Mouse (Mus musculus) adrenal gland, adult (tissue): ENCODE data around the gene 1700016D06Rik.
"Not testable (repeated sequence)": the region's sequence is repeated elsewhere in the genome, so short reads cannot be mapped to it uniquely, and the experiment has no call there.

ENCODE experiments used
- DNase-seq, 2 experiments: peaks; one replicate each; pipeline ENCODE4 v3.0.0; 2022 to 2023; ENCODE audit warnings: low spot score in 1 of 2; ENCODE audit not compliant: inconsistent age in 2 of 2

The 1700016D06Rik gene

GRCm38 (mm10) chr8:11703789-11704188, 2.9 kb upstream of the 1700016D06Rik start:
- DNase-seq, result no peak

- DNase-seq, result no peak
Measured at GRCm38 (mm10) chr8:11701428-11701827, 565 bp upstream of the 1700016D06Rik start.

DNA sequence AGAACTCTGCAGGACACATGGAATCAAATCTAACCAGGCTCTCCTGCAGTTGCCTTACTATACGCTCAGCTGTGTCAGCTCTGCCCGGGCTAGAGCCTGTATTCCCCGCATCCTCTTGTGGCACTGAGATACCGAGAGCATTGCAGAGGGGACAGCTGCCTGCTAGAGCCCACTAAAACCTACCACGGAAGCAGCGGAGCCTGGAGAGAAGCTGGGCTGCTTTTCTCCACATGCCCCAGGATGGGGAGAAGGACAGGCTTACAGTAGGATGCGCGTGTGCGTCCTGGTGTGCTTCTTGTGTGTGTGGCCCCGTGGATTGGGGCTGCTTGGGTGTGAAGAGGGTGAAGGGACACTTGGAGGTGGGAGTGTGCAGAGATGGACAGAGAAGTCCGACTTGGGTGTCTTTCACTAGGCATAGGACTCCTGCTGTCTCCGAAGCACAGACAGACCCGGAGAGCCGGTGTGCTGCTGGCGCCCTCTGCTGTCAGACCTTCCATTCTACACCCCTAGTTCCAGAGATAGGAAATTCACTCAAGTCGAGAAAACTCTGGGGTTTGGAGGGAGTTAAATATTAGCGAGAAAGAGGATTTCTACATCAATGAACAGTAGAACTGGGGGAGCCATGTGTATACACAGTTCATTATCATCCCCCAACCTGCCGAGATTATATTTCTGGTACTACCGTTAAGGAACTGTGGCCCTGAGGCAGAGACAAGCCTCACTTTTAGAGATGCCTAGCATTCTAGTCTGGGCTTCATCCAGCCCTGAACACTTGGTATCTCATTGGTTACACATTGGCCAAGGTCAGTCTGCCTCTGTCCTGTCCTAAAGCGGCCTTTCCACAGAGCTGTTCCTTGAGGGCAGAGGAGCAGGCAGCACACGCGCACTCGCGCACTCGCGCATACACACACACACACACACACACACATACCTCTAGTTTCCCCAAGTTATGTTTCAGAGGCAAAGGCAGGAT, 517 bp downstream of the 1700016D06Rik start:
- peak; percentile 75 to 92 for DNase-seq

DNA sequence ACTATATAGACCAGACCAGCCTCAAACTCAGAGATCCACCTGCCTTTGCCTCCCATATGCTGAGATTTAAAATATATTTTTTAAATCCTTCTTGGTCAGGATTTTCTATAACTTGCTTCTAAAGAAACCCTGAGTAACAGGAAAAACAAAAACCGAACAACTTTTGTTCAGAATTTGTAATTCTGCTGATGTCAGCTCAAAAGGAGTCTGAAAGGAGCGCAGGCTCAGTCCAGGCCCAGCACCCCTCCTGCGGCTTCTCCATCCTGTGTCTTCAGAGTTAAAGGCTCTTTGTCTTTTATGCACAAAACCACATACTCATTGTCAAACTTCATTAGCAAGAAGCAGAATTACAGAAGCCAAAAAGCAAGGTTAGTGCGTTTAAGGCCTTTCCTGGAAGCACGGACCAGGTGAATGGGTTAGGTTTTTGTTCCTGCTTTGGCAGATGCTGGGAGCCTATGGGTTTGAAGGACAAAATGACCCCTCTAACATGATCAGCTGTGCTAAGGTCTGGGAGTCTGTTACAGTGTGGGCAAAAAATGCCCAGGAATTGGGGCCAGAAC, 1.3 kb downstream of the 1700016D06Rik start:
- DNase-seq, result no peak

DNA sequence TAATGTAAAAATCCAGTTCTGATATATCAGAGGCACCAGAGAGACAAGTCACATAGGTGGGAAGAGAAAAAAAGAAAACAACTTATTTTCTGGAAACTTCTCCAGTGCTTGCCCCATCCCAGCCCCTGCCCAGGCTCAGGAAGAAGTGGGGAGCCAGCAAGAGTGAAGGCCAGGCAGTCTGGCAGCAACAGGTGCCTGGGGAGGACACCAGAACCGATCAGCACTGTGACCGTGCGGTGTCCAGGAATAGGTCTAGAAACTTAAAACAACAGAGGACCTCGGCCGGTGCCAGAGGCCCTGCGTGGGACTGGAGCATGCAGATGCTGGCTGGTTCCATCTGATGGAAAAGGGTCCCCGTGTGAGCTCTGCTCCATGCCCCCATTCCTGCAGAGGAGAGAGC, 3.4 kb downstream of the 1700016D06Rik start:
- no peak for DNase-seq

- no peak for DNase-seq
Measured at GRCm38 (mm10) chr8:11696176-11696575, 4.7 kb downstream of the 1700016D06Rik start.

DNA sequence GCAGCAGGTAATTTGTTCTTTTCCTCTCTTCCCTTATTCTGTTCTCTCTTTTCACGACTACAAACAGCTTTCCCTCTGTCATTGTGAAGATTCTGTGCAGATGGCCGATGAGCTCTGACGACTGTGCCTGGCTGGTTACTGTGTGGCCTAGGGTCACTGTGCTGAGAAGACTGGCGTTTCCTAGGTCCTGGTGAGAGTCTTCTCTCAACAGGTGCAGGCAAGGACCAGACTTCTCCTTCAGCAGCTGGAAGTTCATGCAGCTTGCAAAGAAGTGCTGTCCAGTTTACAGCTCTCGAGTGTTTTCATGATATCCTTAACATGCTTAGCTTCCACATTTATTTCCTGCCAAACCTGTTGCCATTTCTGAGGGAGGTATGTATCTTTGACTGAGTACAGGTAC, 6.9 kb downstream of the 1700016D06Rik start:
- DNase-seq, result no peak

- DNase-seq, result no peak
Measured at GRCm38 (mm10) chr8:11692455-11692854, 8.4 kb downstream of the 1700016D06Rik start.

GRCm38 (mm10) chr8:11691761-11692160, 9.1 kb downstream of the 1700016D06Rik start:
- DNase-seq, result no peak

DNA sequence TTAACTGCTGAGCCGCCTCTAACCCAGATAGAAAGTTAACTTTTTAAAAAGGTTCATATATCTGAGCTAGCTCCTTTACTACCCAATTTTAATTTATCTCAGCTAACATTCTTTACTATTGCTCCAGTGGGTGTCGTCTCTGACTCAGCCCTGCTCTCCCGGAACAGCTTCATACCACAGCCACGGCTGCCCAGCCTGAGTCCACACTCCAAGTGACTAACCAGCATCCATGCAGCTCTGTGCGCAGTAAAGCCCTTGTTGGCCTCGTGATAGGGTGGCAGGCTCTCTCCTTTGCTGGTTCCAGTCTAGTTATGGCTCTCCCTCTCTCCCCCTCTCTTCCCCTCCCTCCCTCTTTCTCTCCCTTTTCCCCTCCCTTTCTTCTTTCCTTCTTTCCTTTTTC, 9.6 kb downstream of the 1700016D06Rik start:
- DNase-seq, result no peak

- DNase-seq, result no peak
Measured at GRCm38 (mm10) chr8:11689945-11690344, 10.9 kb downstream of the 1700016D06Rik start.

- DNase-seq, result no peak
Measured at GRCm38 (mm10) chr8:11687251-11687650, 13.6 kb downstream of the 1700016D06Rik start.

- DNase-seq, result no peak
Measured at GRCm38 (mm10) chr8:11684558-11684957, 16.3 kb downstream of the 1700016D06Rik start.

DNA sequence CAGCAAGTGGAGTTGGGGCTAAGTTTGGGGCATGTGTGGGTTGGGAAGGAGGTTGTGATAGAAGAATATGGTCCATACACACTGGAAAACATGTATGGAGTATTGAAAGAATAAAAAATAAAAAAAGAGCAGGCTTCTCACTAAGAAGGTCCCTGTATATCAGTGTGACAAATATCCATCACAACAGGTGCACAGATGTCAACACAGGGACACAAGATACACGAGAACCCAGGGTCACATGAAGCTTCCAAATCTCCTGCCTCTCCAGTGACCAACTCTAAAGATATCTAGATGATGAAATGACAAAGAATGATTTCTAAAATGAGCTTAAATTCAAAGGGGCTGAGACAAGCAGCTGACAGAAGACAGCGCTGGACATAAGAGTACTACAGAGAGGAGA, 32.6 kb downstream of the 1700016D06Rik start:
- no peak for DNase-seq

- not testable (repeated sequence) for DNase-seq
Measured at GRCm38 (mm10) chr8:11666023-11666716, 34.7 kb downstream of the 1700016D06Rik start.

DNA sequence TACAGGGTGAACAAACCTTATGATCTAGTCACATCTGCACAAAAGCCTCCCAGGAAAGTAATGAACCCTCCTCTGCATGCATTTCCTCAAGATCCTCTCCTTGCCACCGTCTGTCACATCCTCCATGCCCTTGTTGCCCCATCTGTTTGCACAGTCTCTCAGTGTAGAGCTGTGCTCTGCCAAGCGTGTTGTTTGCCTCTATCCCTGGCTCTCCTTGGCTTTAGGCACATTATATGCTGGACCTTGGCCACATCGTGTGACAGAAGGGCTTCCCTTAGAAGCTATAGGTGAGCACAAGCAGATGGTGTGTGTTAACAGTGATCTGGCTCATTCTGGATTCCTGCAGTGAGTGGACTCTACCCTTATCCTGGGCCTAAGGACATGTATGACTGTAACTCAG, 38.9 kb downstream of the 1700016D06Rik start:
- DNase-seq, result no peak

- DNase-seq, result no peak
Measured at GRCm38 (mm10) chr8:11650021-11650420, 50.8 kb downstream of the 1700016D06Rik start.

DNA sequence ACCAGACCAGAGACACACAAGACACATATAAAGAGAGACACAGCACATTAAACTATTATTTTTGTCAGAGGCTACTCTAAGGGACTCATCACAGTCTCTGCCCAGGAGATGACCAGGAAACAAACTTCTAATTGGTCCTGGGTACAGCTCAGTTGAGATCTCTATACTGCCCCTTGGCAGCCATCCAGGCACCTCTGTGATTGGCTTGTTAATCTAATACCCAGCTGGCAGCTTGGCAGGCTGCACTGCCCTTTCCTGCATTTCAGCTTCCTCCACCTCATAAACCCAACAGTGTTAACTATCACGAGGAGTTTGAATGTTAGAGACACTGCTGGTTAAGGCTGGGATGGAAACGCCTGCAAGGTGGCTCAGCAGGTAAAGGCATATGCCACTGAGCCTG, 57.7 kb downstream of the 1700016D06Rik start:
- no peak for DNase-seq

DNA sequence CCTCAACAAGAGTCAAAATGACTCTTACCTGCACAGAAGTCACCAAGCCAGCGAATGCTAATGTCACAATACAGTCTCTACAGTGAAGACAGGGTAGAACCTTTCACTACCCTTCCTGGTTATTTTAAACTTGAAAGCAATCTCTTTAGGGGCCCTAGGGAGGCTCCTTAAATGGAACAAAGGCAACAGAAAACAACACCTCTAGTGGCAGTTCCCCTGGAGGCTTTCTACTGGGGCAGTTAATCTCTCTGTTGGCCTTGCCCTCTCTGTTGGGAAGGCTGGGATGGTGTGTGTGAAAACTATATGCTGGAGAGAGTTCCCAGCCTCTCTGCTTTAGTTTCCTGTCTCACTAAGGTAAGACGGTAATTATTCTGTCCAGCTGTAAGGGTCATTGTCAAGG, 60.3 kb downstream of the 1700016D06Rik start:
- no peak for DNase-seq

- no peak for DNase-seq
Measured at GRCm38 (mm10) chr8:11637531-11637930, 63.3 kb downstream of the 1700016D06Rik start.

- DNase-seq, result peak; percentile 92 to 96
Measured at GRCm38 (mm10) chr8:11636324-11637057, 64.4 kb downstream of the 1700016D06Rik start.
